Mouse (Mus musculus) myocyte (in vitro differentiated cells): ENCODE measurements around the gene Tead3. TPM values are rescaled to one million over a fixed set of nuclear protein-coding genes. Genes with fewer than 3 reads are reported as not detected.

Experiments used
- H3K27me3 ChIP-seq: one replicate; pipeline ENCODE4 v1.6.1; 2011; ENCODE audit not compliant: control insufficient read depth, insufficient read depth, insufficient read length
- H3K36me3 ChIP-seq: one replicate; pipeline ENCODE4 v1.6.1; 2011; ENCODE audit not compliant: control insufficient read depth, insufficient read depth
- H3K4me2 ChIP-seq: one replicate; pipeline ENCODE4 v1.6.1; 2011; ENCODE audit warnings: low read depth, control low read depth
- H3K4me3 ChIP-seq: one replicate; pipeline ENCODE4 v1.5.1; 2011; ENCODE audit warnings: mild to moderate bottlenecking, control low read depth, moderate library complexity
- H3K79me2 ChIP-seq: one replicate; pipeline ENCODE4 v1.6.1; 2011; ENCODE audit not compliant: control insufficient read depth, insufficient read depth
- H3ac ChIP-seq: one replicate; pipeline ENCODE4 v1.6.1; 2011; ENCODE audit not compliant: control insufficient read depth, insufficient read length
- CEBPB ChIP-seq: IDR thresholded peaks from 2 replicates; pipeline ENCODE4 v1.6.1; 2011; ENCODE audit warnings: mild to moderate bottlenecking, moderate library complexity; ENCODE audit not compliant: poor library complexity, insufficient read depth, severe bottlenecking
- E2F4 ChIP-seq: IDR thresholded peaks from one replicate; pipeline ENCODE4 v1.6.1; 2011; ENCODE audit warnings: mild to moderate bottlenecking, control low read depth, moderate library complexity; ENCODE audit not compliant: insufficient read depth
- MAX ChIP-seq: IDR thresholded peaks from one replicate; pipeline ENCODE4 v1.6.1; 2011; ENCODE audit warnings: low read depth, mild to moderate bottlenecking, control low read depth
- MYOD1 ChIP-seq, 3 experiments: IDR thresholded peaks; one replicate each; pipeline ENCODE4 v1.6.1; 2011; ENCODE audit warnings: control low read depth in 2 of 3, low read depth in 2 of 3, mild to moderate bottlenecking in 2 of 3, moderate library complexity in 1 of 3; ENCODE audit not compliant: insufficient read length in 2 of 3, control insufficient read depth in 1 of 3
- MYOG ChIP-seq, 3 experiments: IDR thresholded peaks; one replicate each; pipeline ENCODE4 v1.6.1; 2011; ENCODE audit warnings: control low read depth in 2 of 3, low read depth in 2 of 3, mild to moderate bottlenecking in 2 of 3; ENCODE audit not compliant: insufficient read length in 2 of 3, control insufficient read depth in 1 of 3, insufficient read depth in 1 of 3
- POLR2A ChIP-seq: IDR thresholded peaks from one replicate; pipeline ENCODE4 v1.6.1; 2011; ENCODE audit warnings: low read depth, mild to moderate bottlenecking, control low read depth, moderate library complexity; ENCODE audit not compliant: insufficient read length
- POLR2AphosphoS2 ChIP-seq: IDR thresholded peaks from one replicate; pipeline ENCODE4 v1.6.1; 2011; ENCODE audit warnings: low read depth, control low read depth; ENCODE audit not compliant: insufficient read length
- REST ChIP-seq: IDR thresholded peaks from one replicate; pipeline ENCODE4 v1.6.1; 2011; ENCODE audit warnings: mild to moderate bottlenecking, control low read depth, moderate library complexity; ENCODE audit not compliant: insufficient read depth, insufficient read length
- SRF ChIP-seq: IDR thresholded peaks from one replicate; pipeline ENCODE4 v1.6.1; 2011; ENCODE audit warnings: low read depth; ENCODE audit not compliant: control insufficient read depth, insufficient read length
- TCF12 ChIP-seq: IDR thresholded peaks from one replicate; pipeline ENCODE4 v1.6.1; 2011; ENCODE audit warnings: mild to moderate bottlenecking, control low read depth; ENCODE audit not compliant: poor library complexity, insufficient read depth, severe bottlenecking
- TCF3 ChIP-seq: IDR thresholded peaks from one replicate; pipeline ENCODE4 v1.6.1; 2011; ENCODE audit warnings: low read depth, control low read depth; ENCODE audit not compliant: insufficient read length
- USF1 ChIP-seq: IDR thresholded peaks from one replicate; pipeline ENCODE4 v1.6.1; 2011; ENCODE audit warnings: low read depth, mild to moderate bottlenecking, control low read depth, moderate library complexity
- polyA plus RNA-seq: library from polyadenylated mRNA; unstranded; fragments of >200 nt; fragmentation: generic; extraction: Trizol; gene quantifications from one replicate; pipeline ENCODE4 v1.2.1, GENCODE M21; 2012; ENCODE audit warnings: missing spikeins

The Tead3 gene
- polyA plus RNA-seq, 1 experiment, result 20.1 TPM

DNA sequence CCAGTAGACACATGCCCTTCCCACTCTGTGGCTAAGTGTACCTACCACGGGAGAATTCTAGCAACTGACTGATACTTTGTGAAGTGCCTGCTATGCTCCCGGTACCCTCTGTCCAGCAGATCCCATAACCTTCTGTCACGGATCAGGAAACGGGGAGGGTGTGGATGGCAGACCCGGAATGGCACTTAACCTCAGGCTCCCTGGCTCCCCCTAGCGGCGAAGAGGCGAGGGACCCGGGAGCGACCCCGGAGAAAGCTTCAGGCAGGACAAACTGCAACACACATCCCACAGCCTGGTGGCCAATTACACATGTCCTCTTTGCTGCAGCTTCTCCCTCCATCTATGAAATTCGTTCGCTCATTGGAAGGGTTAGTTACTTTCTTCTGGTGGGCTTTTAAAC lies 17.8 kb upstream of the Tead3 start:
- Histone ChIP-seq H3K27me3 (peaks cover 7% of the 10 kb centered on the region), H3K4me2 (peak overlapping the region; percentile 51), H3K36me3 (no peaks in the 10 kb centered on the region), H3K79me2 (no peaks in the 10 kb centered on the region), H3K4me3 (no peak overlapping the region), H3ac (no peak overlapping the region)
- TF ChIP-seq SRF (peak; percentile 12), TCF3 (no peak)

DNA sequence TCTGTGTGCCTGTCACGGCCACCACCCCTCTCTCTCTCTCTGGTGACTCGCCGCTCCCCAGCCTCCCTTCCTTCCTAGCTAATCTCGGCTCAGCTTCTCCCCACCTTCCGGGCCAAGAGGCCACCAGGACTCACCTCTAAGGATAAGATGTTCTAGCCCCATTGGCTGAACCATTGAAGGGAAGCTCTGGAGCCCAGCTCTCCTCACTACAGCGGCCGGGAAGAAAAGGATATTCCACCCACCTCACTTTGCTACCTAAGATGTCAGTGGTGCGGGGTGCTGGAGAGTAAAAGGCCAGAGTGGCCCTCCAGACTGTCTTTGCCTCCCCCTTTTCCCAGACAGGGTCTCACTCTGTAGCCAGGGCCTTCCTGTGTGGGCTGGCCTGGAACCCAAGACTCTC lies 14.5 kb upstream of the Tead3 start, which contains the start of gene Tulp1:
Tulp1 (minus strand) TSS at position 101 of the 400 bp plus-strand sequence.
- H3K4me2 ChIP-seq, result no peak within 1 kb of the TSS
- H3K4me3 ChIP-seq, result no peak within 1 kb of the TSS
- no peak for TF ChIP-seq USF1
- no peak for TF ChIP-seq TCF12
- no peak for TF ChIP-seq CEBPB
- no peak for TF ChIP-seq POLR2AphosphoS2
- no peak for TF ChIP-seq TCF3
- TF ChIP-seq MYOG (IDR thresholded peaks at IDR 0.05; ENCODE audit: control insufficient read depth in 1 of 3, insufficient read depth in 1 of 3, insufficient read length in 2 of 3, low read depth in 2 of 3), result no peak
- TF ChIP-seq REST, result no peak
- TF ChIP-seq POLR2A, result no peak
- TF ChIP-seq MYOD1 (IDR thresholded peaks at IDR 0.05; ENCODE audit: control insufficient read depth in 1 of 3, insufficient read length in 2 of 3, low read depth in 2 of 3), result no peak
- TF ChIP-seq MAX, result no peak
- TF ChIP-seq SRF, result no peak
- no peak for TF ChIP-seq E2F4
- H3ac ChIP-seq, result no peak within 1 kb of the TSS
- no peaks in the 10 kb centered on the region for H3K79me2 ChIP-seq
- H3K27me3 ChIP-seq, result peaks cover 7% of the 10 kb centered on the region
- H3K36me3 ChIP-seq, result no peaks in the 10 kb centered on the region

DNA sequence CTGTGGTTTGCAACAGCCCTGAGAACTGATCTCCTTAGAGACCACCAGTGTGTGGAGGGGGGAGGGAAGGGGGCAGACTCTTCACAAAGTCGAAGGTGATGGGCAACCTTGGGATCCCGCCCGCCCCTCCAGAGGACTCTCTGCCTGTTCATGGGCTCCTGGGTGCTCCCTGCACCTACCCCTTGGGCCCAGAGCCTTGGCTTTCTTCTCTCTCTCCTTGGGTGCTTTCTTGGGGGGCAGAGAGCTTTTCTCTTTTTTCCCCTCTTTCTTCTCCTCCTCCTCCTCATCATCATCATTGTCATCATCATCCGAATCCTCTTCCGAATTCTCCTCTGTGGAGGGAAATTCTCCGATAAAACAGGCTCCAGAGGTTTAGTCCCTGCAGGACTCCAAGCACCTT lies 12.9 kb upstream of the Tead3 start:
- Histone ChIP-seq H3K36me3 (no peaks in the 10 kb centered on the region), H3K4me3 (no peak overlapping the region), H3ac (no peak overlapping the region), H3K4me2 (no peak overlapping the region), H3K79me2 (no peaks in the 10 kb centered on the region), H3K27me3 (peaks cover 7% of the 10 kb centered on the region)
- TF ChIP-seq REST (no peak), MYOD1 (IDR thresholded peaks at IDR 0.05; ENCODE audit: control insufficient read depth in 1 of 3, insufficient read length in 2 of 3, low read depth in 2 of 3) (no peak), CEBPB (no peak), TCF3 (no peak), TCF12 (no peak), SRF (no peak), MYOG (IDR thresholded peaks at IDR 0.05; ENCODE audit: control insufficient read depth in 1 of 3, insufficient read depth in 1 of 3, insufficient read length in 2 of 3, low read depth in 2 of 3) (no peak), POLR2AphosphoS2 (no peak), USF1 (no peak), E2F4 (no peak), POLR2A (no peak), MAX (no peak)

DNA sequence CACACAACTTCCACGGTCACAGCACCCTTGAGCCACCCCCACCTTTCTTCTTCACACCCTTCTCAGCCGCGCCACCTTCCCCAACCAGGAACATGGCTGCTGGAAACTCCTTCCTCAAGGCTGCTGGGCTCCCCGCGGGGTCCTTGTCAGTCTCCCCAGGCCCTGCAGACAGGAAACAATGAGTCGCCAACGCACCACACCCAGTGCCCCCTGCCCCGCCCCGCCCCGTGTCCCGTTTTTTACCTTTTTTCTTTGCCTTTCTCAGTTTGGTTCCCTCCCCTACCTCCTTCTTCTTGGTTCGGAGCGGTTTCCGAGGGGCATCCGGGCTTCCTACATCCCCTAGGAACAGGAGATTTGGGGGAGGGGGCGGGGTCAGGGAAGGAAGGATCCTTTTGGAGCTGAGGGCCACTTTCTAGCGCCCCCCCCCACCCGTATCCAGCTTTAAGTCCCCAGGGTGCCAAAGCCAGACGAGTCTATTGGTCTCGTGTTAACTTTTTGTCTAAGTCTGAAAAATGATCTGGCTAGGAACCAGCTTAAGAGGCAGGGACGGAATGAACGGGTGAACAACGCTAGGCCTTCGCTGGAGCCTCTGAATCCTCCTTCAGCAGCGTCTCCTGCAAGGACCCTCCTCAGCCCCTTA lies 12.2 kb upstream of the Tead3 start:
- H3K4me3 ChIP-seq, result no peak overlapping the region
- no peaks in the 10 kb centered on the region for H3K36me3 ChIP-seq
- TF ChIP-seq POLR2A (no peak), TCF12 (no peak), CEBPB (no peak), SRF (no peak), TCF3 (no peak), MYOG (IDR thresholded peaks at IDR 0.05; ENCODE audit: control insufficient read depth in 1 of 3, insufficient read depth in 1 of 3, insufficient read length in 2 of 3, low read depth in 2 of 3) (no peak), REST (no peak), E2F4 (no peak)
- H3K4me2 ChIP-seq, result no peak overlapping the region
- peaks cover 7% of the 10 kb centered on the region for H3K27me3 ChIP-seq
- H3ac ChIP-seq, result no peak overlapping the region
- no peaks in the 10 kb centered on the region for H3K79me2 ChIP-seq

DNA sequence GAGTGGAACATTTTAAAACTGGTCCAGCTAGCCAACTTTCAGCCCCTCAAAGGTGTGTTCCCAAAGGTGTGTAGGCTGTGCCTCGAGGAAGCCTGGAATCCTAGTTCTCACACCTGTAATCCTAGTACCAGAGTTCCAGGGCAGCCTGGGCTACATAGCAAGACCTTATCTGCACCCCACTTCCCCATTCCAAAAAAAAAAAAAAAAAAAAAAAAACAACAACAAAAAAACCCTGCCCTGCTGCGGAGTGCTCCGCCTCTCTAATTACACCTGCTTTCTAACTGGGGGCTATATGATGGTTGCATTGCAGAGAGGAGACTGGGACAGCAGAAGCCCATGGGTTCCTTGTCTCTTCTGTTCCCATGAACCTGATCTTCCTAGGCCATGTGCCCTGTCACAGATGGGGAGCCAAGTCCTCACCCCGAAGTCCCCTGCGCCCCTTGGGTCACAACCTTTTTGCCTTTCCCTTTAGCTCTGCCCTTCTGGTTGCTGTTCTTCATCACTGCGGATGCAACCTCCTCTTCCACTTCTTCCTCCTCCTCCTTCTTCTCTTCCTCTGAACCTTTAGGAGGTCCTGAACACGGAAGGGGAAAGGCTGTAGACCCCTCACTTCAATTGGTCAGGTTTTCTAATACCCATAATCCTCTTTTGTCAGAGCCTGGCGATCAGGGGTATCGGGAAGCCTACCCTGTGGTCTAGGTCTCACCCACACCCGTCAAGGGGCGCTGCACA lies 11.5 kb upstream of the Tead3 start:
- H3K4me3 ChIP-seq, result no peak overlapping the region

More for the DNA sequence above, 11.5 kb upstream of the Tead3 start:
- Histone ChIP-seq H3K27me3 (peaks cover 7% of the 10 kb centered on the region), H3K79me2 (no peaks in the 10 kb centered on the region), H3ac (no peak overlapping the region), H3K4me2 (no peak overlapping the region), H3K36me3 (no peaks in the 10 kb centered on the region)
- TF ChIP-seq SRF, result no peak
- TF ChIP-seq MYOD1 (IDR thresholded peaks at IDR 0.05; ENCODE audit: control insufficient read depth in 1 of 3, insufficient read length in 2 of 3, low read depth in 2 of 3), result no peak
- no peak for TF ChIP-seq E2F4
